Mouse (Mus musculus) lung, embryonic 15.5 days (tissue): ENCODE measurements around the gene Ppfia3. TPM values are rescaled to one million over a fixed set of nuclear protein-coding genes. Genes with fewer than 3 reads are reported as not detected.

Source experiments
- ATAC-seq: fragments of 200-750 bp; cut with Nextera tagmentation; 2 replicates; pipeline ENCODE4 v1.8.0; 2017; ENCODE audit warnings: moderate number of reproducible peaks, borderline replicate concordance; ENCODE audit not compliant: low FRiP score, low TSS enrichment; ENCODE audit errors: extremely low read depth
- H3K27ac ChIP-seq: fragments of 300-500 bp; sonication (generic); 2 replicates; pipeline ENCODE4 v1.5.1; 2015; ENCODE audit warnings: moderate library complexity, mild to moderate bottlenecking, inconsistent platforms
- H3K27me3 ChIP-seq: fragments of 300-500 bp; sonication (generic); 2 replicates; pipeline ENCODE4 v1.6.1; 2015; ENCODE audit warnings: inconsistent platforms
- H3K36me3 ChIP-seq: fragments of 300-500 bp; sonication (generic); 2 replicates; pipeline ENCODE4 v1.6.1; 2015; ENCODE audit warnings: inconsistent platforms
- H3K4me1 ChIP-seq: fragments of 300-500 bp; sonication (generic); 2 replicates; pipeline ENCODE4 v1.6.1; 2015; ENCODE audit warnings: inconsistent platforms
- H3K4me2 ChIP-seq: fragments of 300-500 bp; sonication (generic); 2 replicates; pipeline ENCODE4 v1.6.1; 2015; ENCODE audit warnings: inconsistent platforms, mild to moderate bottlenecking, moderate library complexity
- H3K4me3 ChIP-seq: fragments of 300-500 bp; sonication (generic); 2 replicates; pipeline ENCODE4 v1.5.1; 2015; ENCODE audit warnings: mild to moderate bottlenecking, inconsistent platforms
- H3K9ac ChIP-seq: fragments of 300-500 bp; sonication (generic); 2 replicates; pipeline ENCODE4 v1.6.1; 2015; ENCODE audit warnings: inconsistent platforms
- H3K9me3 ChIP-seq: fragments of 300-500 bp; sonication (generic); 2 replicates; pipeline ENCODE4 v1.6.1; 2016; ENCODE audit warnings: inconsistent platforms
- WGBS: fragments of 180-500 bp; shearing (Covaris S2); methylation state at CpG from one replicate; pipeline ENCODE4 v1.1.7; 2015; 5-methylcytosine and 5-hydroxymethylcytosine counted together
- polyA plus RNA-seq: library from polyadenylated mRNA; unstranded; fragments of >200 nt; fragmentation: Nextera tagmentation; extraction: Ambion mirVana; gene quantifications from 2 replicates; pipeline ENCODE4 v1.2.1, GENCODE M21; 2015

Ppfia3 gene
- polyA plus RNA-seq, result 3.1 TPM in 2 replicates

- H3K4me1 ChIP-seq, result peaks cover 43% of the 10 kb centered on the region
- peak; percentile 10; the same call in 1 of the 2 replicates for ATAC-seq
Measured at GRCm38 (mm10) chr7:45366652-45367019, at the start of gene Ppfia3. TSS of gene Ppfia3 (minus strand) at chr7:45367019.

GRCm38 (mm10) chr7:45415636-45416035 is 48.8 kb upstream of the Ppfia3 start:
- no peak for ATAC-seq
- Histone ChIP-seq H3K9ac (no peak overlapping the region), H3K4me3 (peak overlapping the region; percentile 22), H3K27me3 (peaks cover 91% of the 10 kb centered on the region), H3K36me3 (no peaks in the 10 kb centered on the region), H3K4me1 (peaks cover 45% of the 10 kb centered on the region), H3K27ac (no peak overlapping the region), H3K4me2 (peak overlapping the region; percentile 95), H3K9me3 (no peaks in the 10 kb centered on the region)
- WGBS, result 11% methylated on average over 37 of the region's 37 CpGs

More at GRCm38 (mm10) chr7:45366652-45367019, at the start of gene Ppfia3:
- Histone ChIP-seq H3K9ac (peak within 1 kb of the TSS; percentile 58), H3K36me3 (no peaks in the 10 kb centered on the region), H3K4me3 (peak within 1 kb of the TSS; percentile 62), H3K9me3 (no peaks in the 10 kb centered on the region), H3K27me3 (peaks cover 72% of the 10 kb centered on the region), H3K4me2 (peak within 1 kb of the TSS; percentile 100), H3K27ac (0 out of 2 replicates have a peak within 1 kb of the TSS, but pooled peaks have one; percentile 38)
- 0% methylated on average over 16 of the region's 26 CpGs for WGBS

GRCm38 (mm10) chr7:45414740-45415224 is 48.0 kb upstream of the Ppfia3 start:
- Histone ChIP-seq H3K27me3 (peaks cover 92% of the 10 kb centered on the region), H3K4me2 (peak overlapping the region; percentile 95), H3K4me1 (peaks cover 39% of the 10 kb centered on the region), H3K27ac (no peak overlapping the region), H3K9me3 (no peaks in the 10 kb centered on the region), H3K9ac (no peak overlapping the region), H3K36me3 (no peaks in the 10 kb centered on the region), H3K4me3 (peak overlapping the region; percentile 55; the same call in 1 of the 2 replicates)
- no peak for ATAC-seq
- 39% methylated on average over 12 of the region's 12 CpGs for WGBS

GRCm38 (mm10) chr7:45413864-45414739 is 47.3 kb upstream of the Ppfia3 start:
- peak overlapping the region; percentile 48 for H3K9ac ChIP-seq
- H3K4me3 ChIP-seq, result peak overlapping the region; percentile 55
- H3K27me3 ChIP-seq, result peaks cover 95% of the 10 kb centered on the region
- no peaks in the 10 kb centered on the region for H3K36me3 ChIP-seq
- no peaks in the 10 kb centered on the region for H3K9me3 ChIP-seq
- WGBS, result 2% methylated on average over 26 of the region's 27 CpGs
- H3K4me1 ChIP-seq, result peaks cover 38% of the 10 kb centered on the region
- peak; percentile 54 for ATAC-seq
- H3K4me2 ChIP-seq, result peak overlapping the region; percentile 95
- H3K27ac ChIP-seq, result peak overlapping the region; percentile 84

GRCm38 (mm10) chr7:45413113-45413863 is 46.5 kb upstream of the Ppfia3 start, which contains the start of gene Ntf5:
TSS of gene Ntf5 (plus strand) at chr7:45413695.
- peak; percentile 52 for ATAC-seq
- under 1% methylated on average over 44 of the region's 45 CpGs for WGBS
- peaks cover 96% of the 10 kb centered on the region for H3K27me3 ChIP-seq

GRCm38 (mm10) chr7:45412421-45412820 is 45.6 kb upstream of the Ppfia3 start:
- Histone ChIP-seq H3K4me1 (peaks cover 25% of the 10 kb centered on the region), H3K36me3 (no peaks in the 10 kb centered on the region), H3K9me3 (no peaks in the 10 kb centered on the region), H3K4me2 (no peak overlapping the region), H3K27ac (no peak overlapping the region), H3K9ac (no peak overlapping the region), H3K27me3 (peaks cover 96% of the 10 kb centered on the region), H3K4me3 (no peak overlapping the region)
- 63% methylated on average over 2 of the region's 2 CpGs for WGBS
- ATAC-seq, result no peak

More at GRCm38 (mm10) chr7:45413113-45413863, 46.5 kb upstream of the Ppfia3 start, which contains the start of gene Ntf5:
- Histone ChIP-seq H3K9me3 (no peaks in the 10 kb centered on the region), H3K27ac (peak within 1 kb of the TSS; percentile 84), H3K9ac (peak within 1 kb of the TSS; percentile 48), H3K4me1 (peaks cover 34% of the 10 kb centered on the region), H3K4me3 (peak within 1 kb of the TSS; percentile 55), H3K4me2 (peak within 1 kb of the TSS; percentile 95), H3K36me3 (no peaks in the 10 kb centered on the region)

- no peak overlapping the region for H3K9ac ChIP-seq
- H3K27me3 ChIP-seq, result peaks cover 95% of the 10 kb centered on the region
- H3K4me1 ChIP-seq, result peaks cover 31% of the 10 kb centered on the region
- 80% methylated on average over 8 of the region's 8 CpGs for WGBS
- H3K4me3 ChIP-seq, result no peak overlapping the region
- ATAC-seq, result no peak
- H3K36me3 ChIP-seq, result no peaks in the 10 kb centered on the region
- H3K9me3 ChIP-seq, result no peaks in the 10 kb centered on the region
- H3K27ac ChIP-seq, result no peak overlapping the region
- H3K4me2 ChIP-seq, result no peak overlapping the region
Measured at GRCm38 (mm10) chr7:45409497-45410163, 42.8 kb upstream of the Ppfia3 start.

GRCm38 (mm10) chr7:45408949-45409348 is 42.1 kb upstream of the Ppfia3 start:
- no peak for ATAC-seq
- Histone ChIP-seq H3K4me3 (no peak overlapping the region), H3K27me3 (peaks cover 88% of the 10 kb centered on the region), H3K36me3 (no peaks in the 10 kb centered on the region), H3K9me3 (no peaks in the 10 kb centered on the region), H3K27ac (no peak overlapping the region), H3K4me2 (no peak overlapping the region), H3K4me1 (peaks cover 26% of the 10 kb centered on the region), H3K9ac (no peak overlapping the region)
- WGBS, result 83% methylated on average over 17 of the region's 17 CpGs

- ATAC-seq, result no peak
- Histone ChIP-seq H3K4me3 (no peak overlapping the region), H3K36me3 (no peaks in the 10 kb centered on the region), H3K9ac (no peak overlapping the region), H3K4me1 (peaks cover 20% of the 10 kb centered on the region), H3K4me2 (no peak overlapping the region), H3K27ac (no peak overlapping the region), H3K27me3 (peaks cover 82% of the 10 kb centered on the region), H3K9me3 (no peaks in the 10 kb centered on the region)
- WGBS, result 66% methylated on average over 7 of the region's 7 CpGs
Measured at GRCm38 (mm10) chr7:45408351-45408750, 41.5 kb upstream of the Ppfia3 start.

- no peak overlapping the region for H3K4me3 ChIP-seq
- no peaks in the 10 kb centered on the region for H3K9me3 ChIP-seq
- 73% methylated on average over 10 of the region's 10 CpGs for WGBS
- H3K4me1 ChIP-seq, result peaks cover 16% of the 10 kb centered on the region
- no peak overlapping the region for H3K9ac ChIP-seq
- ATAC-seq, result no peak
- no peak overlapping the region for H3K27ac ChIP-seq
- H3K4me2 ChIP-seq, result no peak overlapping the region
- H3K36me3 ChIP-seq, result no peaks in the 10 kb centered on the region
- peaks cover 77% of the 10 kb centered on the region for H3K27me3 ChIP-seq
Measured at GRCm38 (mm10) chr7:45407836-45408235, 41.0 kb upstream of the Ppfia3 start.
